Mouse (Mus musculus) heart, embryonic 11.5 days (tissue): ENCODE results near the gene Leo1. TPM values are rescaled to one million over a fixed set of nuclear protein-coding genes. Genes with fewer than 3 reads are reported as not detected.
"Not testable (repeated sequence)": the region's sequence is repeated elsewhere in the genome, so short reads cannot be mapped to it uniquely, and the experiment has no call there.

Source experiments
- ATAC-seq: fragments of 200-750 bp; cut with Nextera tagmentation; replicated peaks from 2 replicates; pipeline ENCODE4 v1.8.0; 2017; ENCODE audit warnings: moderate library complexity; ENCODE audit not compliant: insufficient number of reproducible peaks, low FRiP score, low TSS enrichment
- H3K27ac ChIP-seq: fragments of 300-500 bp; sonication (generic); 2 replicates; pipeline ENCODE4 v1.5.1; 2014; ENCODE audit warnings: mild to moderate bottlenecking, low read depth, low read length
- H3K27me3 ChIP-seq: fragments of 300-500 bp; sonication (generic); 2 replicates; pipeline ENCODE4 v1.6.1; 2014; ENCODE audit warnings: mild to moderate bottlenecking, low read length, mixed read lengths; ENCODE audit not compliant: control insufficient read depth, insufficient read depth
- H3K36me3 ChIP-seq: fragments of 300-500 bp; sonication (generic); 2 replicates; pipeline ENCODE4 v1.6.1; 2014; ENCODE audit warnings: mild to moderate bottlenecking, low read length, moderate library complexity, mixed read lengths; ENCODE audit not compliant: control insufficient read depth, insufficient read depth
- H3K4me1 ChIP-seq: fragments of 300-500 bp; sonication (generic); 2 replicates; pipeline ENCODE4 v1.6.1; 2014; ENCODE audit warnings: low read length; ENCODE audit not compliant: control insufficient read depth, insufficient read depth
- H3K4me2 ChIP-seq: fragments of 300-500 bp; sonication (generic); 2 replicates; pipeline ENCODE4 v1.6.1; 2014; ENCODE audit warnings: mild to moderate bottlenecking, moderate library complexity
- H3K4me3 ChIP-seq: fragments of 300-500 bp; sonication (generic); 2 replicates; pipeline ENCODE4 v1.5.1; 2014; ENCODE audit warnings: low read depth, low read length
- H3K9ac ChIP-seq: fragments of 300-500 bp; sonication (generic); 2 replicates; pipeline ENCODE4 v1.6.1; 2014; ENCODE audit warnings: mild to moderate bottlenecking, low read depth, low read length, moderate library complexity
- H3K9me3 ChIP-seq: fragments of 300-500 bp; sonication (generic); replicated peaks from 2 replicates; pipeline ENCODE4 v1.6.1; 2016; ENCODE audit warnings: low read length; ENCODE audit not compliant: control insufficient read depth
- WGBS: fragments of 180-500 bp; shearing (Covaris S2); extraction: QIAGEN DNeasy Blood & Tissue Kit; methylation state at CpG from one replicate; pipeline ENCODE4 v1.1.7; 2014; ENCODE audit not compliant: insufficient replicate concordance; 5-methylcytosine and 5-hydroxymethylcytosine counted together
- polyA plus RNA-seq: library from polyadenylated mRNA; unstranded; fragments of >200 nt; fragmentation: Nextera tagmentation; extraction: Ambion mirVana; gene quantifications from 2 replicates; pipeline ENCODE4 v1.2.1, GENCODE M21; 2014

The Leo1 gene
- polyA plus RNA-seq, 1 experiment from 2014 or later, result 36.0 TPM

GRCm38 (mm10) chr9:75468297-75468696 is 27.0 kb downstream of the Leo1 start:
- no peak overlapping the region for H3K4me3 ChIP-seq
- no peak overlapping the region for H3K9ac ChIP-seq
- no peaks in the 10 kb centered on the region for H3K9me3 ChIP-seq
- peaks cover 18% of the 10 kb centered on the region; the same call in 1 of the 2 replicates for H3K36me3 ChIP-seq
- H3K4me1 ChIP-seq, result peaks cover 12% of the 10 kb centered on the region
- 72% methylated on average over 14 of the region's 14 CpGs for WGBS
- no peaks in the 10 kb centered on the region for H3K27me3 ChIP-seq
- H3K27ac ChIP-seq, result no peak overlapping the region
- H3K4me2 ChIP-seq, result no peak overlapping the region
- ATAC-seq, result no peak

- Histone ChIP-seq H3K9me3 (no peaks in the 10 kb centered on the region), H3K4me1 (no peaks in the 10 kb centered on the region), H3K27ac (no peak overlapping the region), H3K4me3 (no peak overlapping the region), H3K9ac (no peak overlapping the region), H3K27me3 (no peaks in the 10 kb centered on the region), H3K4me2 (no peak overlapping the region), H3K36me3 (0 out of 2 replicates have a peak, but pooled peaks cover 4% of the 10 kb centered on the region)
- ATAC-seq, result no peak
- 65% methylated on average over 3 of the region's 3 CpGs for WGBS
Observed at GRCm38 (mm10) chr9:75477212-75477611, 35.9 kb downstream of the Leo1 start.

GRCm38 (mm10) chr9:75479106-75479725 is 37.9 kb downstream of the Leo1 start:
- H3K27me3 ChIP-seq, result no peaks in the 10 kb centered on the region
- no peak overlapping the region for H3K9ac ChIP-seq
- no peak overlapping the region for H3K27ac ChIP-seq
- no peak overlapping the region for H3K4me2 ChIP-seq
- no peaks in the 10 kb centered on the region for H3K9me3 ChIP-seq
- 0 out of 2 replicates have a peak, but pooled peaks cover 4% of the 10 kb centered on the region for H3K36me3 ChIP-seq
- WGBS, result 68% methylated on average over 8 of the region's 8 CpGs
- ATAC-seq, result no peak
- H3K4me3 ChIP-seq, result no peak overlapping the region
- no peaks in the 10 kb centered on the region for H3K4me1 ChIP-seq

GRCm38 (mm10) chr9:75480536-75481075 is 39.3 kb downstream of the Leo1 start:
- Histone ChIP-seq H3K36me3 (0 out of 2 replicates have a peak, but pooled peaks cover 4% of the 10 kb centered on the region), H3K27me3 (no peaks in the 10 kb centered on the region), H3K4me1 (no peaks in the 10 kb centered on the region), H3K4me3 (no peak overlapping the region), H3K9me3 (no peaks in the 10 kb centered on the region), H3K4me2 (no peak overlapping the region), H3K9ac (no peak overlapping the region), H3K27ac (no peak overlapping the region)
- WGBS, result 79% methylated on average over 5 of the region's 5 CpGs
- ATAC-seq, result no peak

- Histone ChIP-seq H3K9ac (no peak overlapping the region), H3K4me3 (no peak overlapping the region), H3K27me3 (no peaks in the 10 kb centered on the region), H3K9me3 (no peaks in the 10 kb centered on the region), H3K36me3 (0 out of 2 replicates have a peak, but pooled peaks cover 4% of the 10 kb centered on the region), H3K27ac (no peak overlapping the region), H3K4me2 (no peak overlapping the region), H3K4me1 (no peaks in the 10 kb centered on the region)
- 83% methylated on average over 6 of the region's 6 CpGs for WGBS
- no peak for ATAC-seq
Observed at GRCm38 (mm10) chr9:75485231-75485630, 43.9 kb downstream of the Leo1 start.

GRCm38 (mm10) chr9:75488255-75488654 is 46.9 kb downstream of the Leo1 start:
- not testable (repeated sequence) for H3K9me3 ChIP-seq, H3K27me3 ChIP-seq, H3K27ac ChIP-seq, ATAC-seq, H3K36me3 ChIP-seq, H3K4me3 ChIP-seq, H3K9ac ChIP-seq, H3K4me1 ChIP-seq, H3K4me2 ChIP-seq
- WGBS, result 90% methylated on average over 7 of the region's 7 CpGs

- 74% methylated on average over 9 of the region's 9 CpGs for whole genome bisulfite sequencing
- ATAC-seq, result no peak
- H3K4me1 ChIP-seq, result peaks cover 4% of the 10 kb centered on the region; the same call in 1 of the 2 replicates
- no peak overlapping the region for H3K27ac ChIP-seq
- no peaks in the 10 kb centered on the region for H3K27me3 ChIP-seq
- no peak overlapping the region for H3K4me2 ChIP-seq
- H3K36me3 ChIP-seq, result peaks cover 13% of the 10 kb centered on the region
- no peak overlapping the region for H3K9ac ChIP-seq
- no peak overlapping the region for H3K4me3 ChIP-seq
- 0 out of 2 replicates have a peak, but pooled peaks cover 5% of the 10 kb centered on the region for H3K9me3 ChIP-seq
Observed at GRCm38 (mm10) chr9:75494407-75495005, 53.2 kb downstream of the Leo1 start.

GRCm38 (mm10) chr9:75495945-75496344 is 54.6 kb downstream of the Leo1 start:
- H3K9ac ChIP-seq, result no peak overlapping the region
- H3K27ac ChIP-seq, result no peak overlapping the region
- H3K4me3 ChIP-seq, result no peak overlapping the region
- WGBS, result 73% methylated on average over 10 of the region's 10 CpGs
- peaks cover 16% of the 10 kb centered on the region for H3K36me3 ChIP-seq
- peak; percentile 46; the same call in 1 of the 2 replicates for ATAC-seq
- no peak overlapping the region for H3K4me2 ChIP-seq
- H3K27me3 ChIP-seq, result no peaks in the 10 kb centered on the region
- H3K9me3 ChIP-seq, result 0 out of 2 replicates have a peak, but pooled peaks cover 5% of the 10 kb centered on the region
- peaks cover 4% of the 10 kb centered on the region; the same call in 1 of the 2 replicates for H3K4me1 ChIP-seq
